Mouse (Mus musculus) forebrain, embryonic 10.5 days (tissue): ENCODE results near the gene Arid5b. TPM values are rescaled to one million over a fixed set of nuclear protein-coding genes. Genes with fewer than 3 reads are reported as not detected.

ENCODE experiments used
- DNase-seq: peaks from one replicate; pipeline ENCODE4 v3.0.0-alpha.2; 2017; ENCODE audit warnings: low spot score; ENCODE audit errors: extremely low spot score
- H3K27ac ChIP-seq: fragments of 300-500 bp; sonication (generic); 2 replicates; pipeline ENCODE4 v1.5.1; 2016; ENCODE audit warnings: mild to moderate bottlenecking
- H3K27me3 ChIP-seq: fragments of 300-500 bp; sonication (generic); 2 replicates; pipeline ENCODE4 v1.6.1; 2016; ENCODE audit warnings: mild to moderate bottlenecking; ENCODE audit not compliant: poor library complexity, severe bottlenecking
- H3K36me3 ChIP-seq: fragments of 300-500 bp; sonication (generic); replicated peaks from 2 replicates; pipeline ENCODE4 v1.6.1; 2016; ENCODE audit warnings: mild to moderate bottlenecking, moderate library complexity
- H3K4me1 ChIP-seq: fragments of 300-500 bp; sonication (generic); 2 replicates; pipeline ENCODE4 v1.6.1; 2016
- H3K4me3 ChIP-seq: fragments of 300-500 bp; sonication (generic); 2 replicates; pipeline ENCODE4 v1.5.1; 2016; ENCODE audit warnings: mild to moderate bottlenecking, moderate library complexity
- H3K9me3 ChIP-seq: fragments of 300-500 bp; sonication (generic); 2 replicates; pipeline ENCODE4 v1.6.1; 2016; ENCODE audit warnings: mild to moderate bottlenecking, moderate library complexity
- WGBS: fragments of 180-500 bp; shearing (Covaris S2); methylation state at CpG from one replicate; pipeline ENCODE4 v1.1.7; 2016; 5-methylcytosine and 5-hydroxymethylcytosine counted together
- polyA plus RNA-seq: library from polyadenylated mRNA; unstranded; fragments of >200 nt; fragmentation: Nextera tagmentation; extraction: Ambion mirVana; gene quantifications from 2 replicates; pipeline ENCODE4 v1.2.1, GENCODE M21; 2016

Arid5b gene
- polyA plus RNA-seq, 1 experiment from 2014 or later, result 10.5 TPM

- peak overlapping the region; percentile 36 for H3K27ac ChIP-seq
- H3K9me3 ChIP-seq, result 0 out of 2 replicates have a peak, but pooled peaks cover 5% of the 10 kb centered on the region
- no peaks in the 10 kb centered on the region for H3K27me3 ChIP-seq
- DNase-seq, result no peak
- peaks cover 37% of the 10 kb centered on the region for H3K4me1 ChIP-seq
- H3K36me3 ChIP-seq, result peaks cover 51% of the 10 kb centered on the region
- WGBS, result 36% methylated on average over 6 of the region's 6 CpGs
- no peak overlapping the region for H3K4me3 ChIP-seq
Measured at GRCm38 (mm10) chr10:68043973-68044372, 234.6 kb downstream of the Arid5b start.
